Mouse (Mus musculus) adrenal gland, adult 18-20 months (tissue): ENCODE measurements around the gene Guk1. TPM values are rescaled to one million over a fixed set of nuclear protein-coding genes. Genes with fewer than 3 reads are reported as not detected.
"Not testable (repeated sequence)": the region's sequence is repeated elsewhere in the genome, so short reads cannot be mapped to it uniquely, and the experiment has no call there.

ENCODE experiments used
- DNase-seq, 2 experiments: peaks; one replicate each; pipeline ENCODE4 v3.0.0; 2021 to 2022; ENCODE audit warnings: low spot score in 2 of 2
- total RNA-seq, 2 experiments: library from RNA; stranded (reverse); gene quantifications; 1 replicate in 1 of 2; 2 replicates in 1 of 2; pipeline ENCODE4 v1.2.3; 2021

The Guk1 gene
- total RNA-seq, 2 experiments from 2014 or later: 57.3 to 71.5 TPM

DNA sequence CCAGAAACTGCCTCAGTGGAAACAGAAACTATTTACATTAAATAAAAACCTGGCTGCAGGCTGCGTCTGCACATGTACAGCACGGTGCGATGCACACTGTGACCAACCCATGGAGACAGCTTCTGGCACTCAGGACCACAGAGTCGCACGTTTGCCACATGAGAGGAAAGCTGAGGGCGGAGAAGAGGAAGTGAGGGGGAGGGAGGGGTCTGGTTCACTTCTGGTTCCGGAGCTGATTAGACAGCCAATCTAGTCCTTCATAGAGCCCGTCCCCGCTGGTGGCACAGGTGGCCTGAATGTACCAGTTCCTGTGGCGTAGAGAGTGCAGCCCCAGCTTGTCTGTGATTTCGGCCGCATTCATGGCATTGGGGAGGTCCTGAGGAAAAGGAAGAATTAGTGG lies 20.3 kb upstream of the Guk1 start:
- DNase-seq: not testable (repeated sequence)

DNA sequence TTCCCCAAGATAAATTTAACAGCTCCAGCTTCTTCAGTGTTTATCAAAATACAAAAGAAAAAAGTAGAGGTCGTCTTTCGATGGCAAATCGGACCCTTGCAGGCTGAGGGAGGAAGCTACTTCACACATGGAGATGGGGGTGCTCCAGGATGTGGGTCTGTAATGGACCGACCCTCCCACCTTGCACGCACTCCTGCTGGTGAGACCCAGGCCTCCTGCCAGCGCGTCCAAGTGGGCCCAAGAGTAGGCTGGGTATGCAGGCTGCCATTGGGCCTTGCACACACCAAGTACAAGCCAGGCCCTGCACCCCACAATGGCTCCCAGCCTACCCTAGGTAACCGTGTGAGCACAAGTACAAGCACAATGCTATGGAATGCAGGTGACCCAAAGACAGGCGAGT lies 19.5 kb upstream of the Guk1 start:
- not testable (repeated sequence) for DNase-seq

DNA sequence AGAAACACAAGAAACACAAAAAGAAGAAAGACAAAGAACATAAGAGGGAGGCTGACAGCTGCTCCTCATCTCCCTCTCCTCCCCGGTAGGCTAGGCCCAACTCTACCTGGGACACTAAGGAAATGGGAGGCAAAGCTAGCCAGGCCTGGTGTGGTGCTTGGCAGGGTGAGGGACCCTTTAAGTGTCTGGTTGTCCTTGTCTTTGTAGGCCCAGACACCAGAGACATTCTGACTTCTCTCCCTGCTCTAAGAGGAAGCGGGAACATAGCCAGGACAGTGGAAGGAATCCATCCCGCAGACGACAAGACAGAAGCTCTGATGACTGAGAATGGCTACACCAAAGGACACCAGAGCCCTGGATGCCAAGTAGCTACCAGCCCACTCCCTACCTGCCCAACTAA lies 18.0 kb upstream of the Guk1 start:
- no peak for DNase-seq

DNA sequence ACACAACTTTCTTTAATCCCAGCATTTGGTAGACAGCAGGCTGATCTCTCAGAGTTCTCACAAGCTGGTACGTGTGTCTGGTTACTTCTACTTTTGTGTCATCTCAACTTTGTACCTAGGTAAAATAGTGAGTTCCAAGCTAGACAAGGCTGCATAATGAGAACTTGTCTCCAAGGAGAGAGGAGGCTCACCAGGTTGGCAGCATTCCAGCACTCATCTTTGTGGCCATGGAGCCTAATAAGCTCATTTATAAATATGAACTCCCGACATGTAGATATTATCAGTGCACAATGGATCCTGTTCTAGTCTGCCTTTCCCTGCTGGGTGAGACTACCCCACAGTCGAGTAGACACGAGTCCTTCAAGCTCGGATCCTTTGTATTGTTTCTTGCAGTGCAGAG lies 17.6 kb upstream of the Guk1 start:
- no peak for DNase-seq

DNA sequence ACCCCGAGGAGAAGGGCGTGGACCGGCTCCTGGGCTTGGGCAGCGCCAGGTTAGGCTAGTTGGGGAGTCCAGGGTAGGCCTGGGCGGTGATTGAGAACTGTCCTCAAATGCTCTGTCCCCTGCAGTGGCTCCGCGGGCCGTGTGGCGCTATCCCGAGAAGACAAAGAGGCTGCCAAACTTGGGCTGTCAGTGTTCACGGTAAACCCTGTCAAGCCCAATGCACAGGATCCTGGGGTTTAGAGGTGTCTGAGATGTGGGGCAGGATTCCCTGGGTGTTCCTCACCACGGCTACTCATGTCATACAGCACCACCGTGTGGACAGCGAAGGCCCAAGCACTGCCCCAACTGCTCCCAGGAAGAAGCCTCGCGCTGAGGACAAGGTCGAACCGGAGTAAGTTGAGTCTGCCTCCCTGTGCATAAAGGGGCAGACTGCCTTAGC lies 17.0 kb upstream of the Guk1 start:
- peak; percentile 64 to 65 for DNase-seq

DNA sequence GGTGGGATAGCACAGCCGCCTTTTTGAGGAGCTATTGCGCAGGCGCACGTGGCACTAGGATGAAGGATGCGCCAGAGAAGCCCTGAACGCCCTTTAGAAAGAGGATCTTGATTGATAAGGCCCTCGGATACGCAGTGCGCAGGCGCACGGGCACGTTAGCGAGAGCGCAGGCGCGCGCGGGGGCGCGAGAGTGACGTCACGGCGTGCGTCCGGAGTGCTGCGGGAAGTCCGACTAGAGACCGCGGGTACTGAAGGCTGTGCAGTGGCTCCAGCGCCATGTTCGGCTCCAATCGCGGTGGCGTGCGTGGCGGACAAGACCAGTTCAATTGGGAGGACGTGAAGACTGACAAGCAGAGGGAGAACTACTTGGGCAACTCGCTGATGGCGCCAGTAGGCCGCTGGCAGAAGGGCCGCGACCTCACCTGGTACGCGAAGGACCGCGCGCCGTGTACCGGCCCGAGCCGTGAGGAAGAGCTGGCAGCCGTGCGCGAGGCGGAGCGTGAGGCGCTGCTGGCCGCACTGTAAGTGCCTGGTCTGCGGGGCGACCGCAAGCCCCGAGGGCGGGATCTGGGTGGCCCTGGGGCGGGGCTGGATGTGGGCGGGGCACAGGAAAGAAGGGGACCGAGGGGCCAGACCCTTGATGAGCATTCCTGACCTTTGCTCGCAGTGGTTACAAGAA lies 16.3 kb upstream of the Guk1 start, which contains the start of gene 2310033P09Rik:
2310033P09Rik (plus strand) TSS at position 169 of the 679 bp plus-strand sequence.
- DNase-seq: peak; percentile 93

DNA sequence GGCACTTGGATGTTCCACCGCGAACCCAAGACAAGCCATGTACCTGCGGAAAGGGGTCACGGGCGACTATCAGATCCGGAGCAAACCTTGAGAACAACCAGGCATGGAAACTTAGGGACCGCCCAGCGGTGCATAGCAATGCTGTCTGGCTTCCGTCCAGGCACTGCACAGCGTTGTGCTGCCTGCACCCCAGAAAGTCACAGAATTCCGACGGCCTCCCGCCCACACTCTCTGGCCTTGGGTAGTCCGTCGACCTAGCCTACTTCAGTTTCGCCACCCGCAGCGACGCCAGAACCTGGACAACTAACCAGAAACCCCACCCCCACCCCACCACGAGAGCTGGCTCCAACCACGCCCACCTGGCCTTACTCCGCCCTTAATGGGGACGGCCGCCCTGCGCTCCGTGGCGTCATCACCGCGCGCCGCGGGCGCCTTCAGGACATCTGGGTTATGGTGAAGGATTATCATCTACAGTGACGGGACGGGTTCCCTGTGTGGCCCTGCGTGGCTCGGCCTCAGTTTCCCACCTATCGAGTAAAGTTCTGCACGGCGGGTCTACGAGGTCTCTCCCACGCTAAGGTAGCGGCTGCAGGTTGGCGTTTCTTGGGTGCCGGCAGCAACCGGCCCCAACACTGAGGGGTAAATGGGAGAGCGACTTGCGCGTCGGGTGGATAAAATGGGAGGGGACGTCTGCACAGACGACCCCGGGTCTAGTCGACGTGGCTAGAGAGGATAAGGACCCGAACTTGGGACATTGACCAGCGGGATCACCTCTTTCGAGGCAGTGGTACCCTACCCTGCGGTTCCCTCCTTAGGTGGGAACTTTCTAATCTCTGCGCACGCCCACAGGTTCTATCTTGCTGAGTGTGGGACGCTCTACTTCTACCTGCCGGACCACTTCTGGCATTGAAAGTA lies 10.3 kb upstream of the Guk1 start, which contains the start of gene Mrpl55:
Mrpl55 (plus strand) TSS at position 406 of the 915 bp plus-strand sequence.
- peak; percentile 95 for DNase-seq

DNA sequence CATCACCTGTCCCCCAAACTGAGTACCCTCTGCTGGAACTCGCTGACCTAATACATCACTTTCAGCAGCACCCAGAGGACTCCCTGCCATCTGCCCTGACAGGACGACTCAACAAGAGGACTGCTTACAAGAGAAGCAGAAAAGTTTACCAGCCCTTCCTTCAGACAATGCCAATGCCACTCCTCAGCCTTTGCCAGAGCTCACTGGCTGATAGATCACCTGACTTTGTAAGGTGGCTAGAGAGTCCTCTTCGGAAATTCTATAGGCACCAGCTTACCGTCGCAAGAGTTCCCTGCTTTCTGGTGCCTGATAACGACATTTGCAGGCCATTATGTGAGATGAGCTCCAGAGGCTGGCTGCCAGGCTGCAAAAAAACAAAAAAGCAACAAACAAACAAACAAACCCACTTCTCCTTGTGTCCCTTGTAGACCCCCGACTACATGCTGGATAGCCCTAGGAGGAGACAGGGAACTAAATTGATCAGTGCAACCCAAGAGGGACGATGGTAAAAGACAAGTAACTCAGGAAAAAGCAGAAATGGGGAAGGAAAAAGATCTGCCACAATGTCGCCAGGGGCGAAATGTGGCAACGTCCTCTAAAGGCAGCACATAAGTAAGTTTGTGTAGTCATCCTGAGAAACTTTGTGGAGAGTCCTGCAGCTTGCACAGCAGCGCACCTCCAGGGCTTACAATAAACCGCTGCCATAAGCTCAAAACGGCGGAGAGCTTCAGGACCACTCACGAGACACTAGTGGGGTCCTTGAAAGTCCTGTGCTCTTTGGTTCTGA lies 9.4 kb upstream of the Guk1 start:
- no peak for DNase-seq

DNA sequence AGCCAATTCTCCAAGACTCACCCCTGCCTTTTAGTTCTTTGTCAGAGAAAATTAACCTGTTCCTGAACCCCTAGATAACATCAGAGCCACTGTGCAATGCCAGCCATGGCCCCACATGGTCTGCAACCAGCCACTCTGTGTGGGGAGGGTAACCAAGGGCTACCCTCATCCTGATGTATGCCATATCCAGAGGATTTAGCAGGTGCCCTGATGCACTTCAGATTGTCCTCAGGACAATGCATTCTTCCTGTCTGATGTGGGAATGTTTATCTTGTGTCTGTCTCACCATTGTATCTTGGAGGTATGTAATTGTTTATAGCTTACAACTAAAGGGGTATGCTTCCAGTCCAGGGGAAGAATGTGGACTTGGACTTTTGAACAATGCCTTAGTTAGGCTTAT lies 4.2 kb upstream of the Guk1 start:
- no peak for DNase-seq

DNA sequence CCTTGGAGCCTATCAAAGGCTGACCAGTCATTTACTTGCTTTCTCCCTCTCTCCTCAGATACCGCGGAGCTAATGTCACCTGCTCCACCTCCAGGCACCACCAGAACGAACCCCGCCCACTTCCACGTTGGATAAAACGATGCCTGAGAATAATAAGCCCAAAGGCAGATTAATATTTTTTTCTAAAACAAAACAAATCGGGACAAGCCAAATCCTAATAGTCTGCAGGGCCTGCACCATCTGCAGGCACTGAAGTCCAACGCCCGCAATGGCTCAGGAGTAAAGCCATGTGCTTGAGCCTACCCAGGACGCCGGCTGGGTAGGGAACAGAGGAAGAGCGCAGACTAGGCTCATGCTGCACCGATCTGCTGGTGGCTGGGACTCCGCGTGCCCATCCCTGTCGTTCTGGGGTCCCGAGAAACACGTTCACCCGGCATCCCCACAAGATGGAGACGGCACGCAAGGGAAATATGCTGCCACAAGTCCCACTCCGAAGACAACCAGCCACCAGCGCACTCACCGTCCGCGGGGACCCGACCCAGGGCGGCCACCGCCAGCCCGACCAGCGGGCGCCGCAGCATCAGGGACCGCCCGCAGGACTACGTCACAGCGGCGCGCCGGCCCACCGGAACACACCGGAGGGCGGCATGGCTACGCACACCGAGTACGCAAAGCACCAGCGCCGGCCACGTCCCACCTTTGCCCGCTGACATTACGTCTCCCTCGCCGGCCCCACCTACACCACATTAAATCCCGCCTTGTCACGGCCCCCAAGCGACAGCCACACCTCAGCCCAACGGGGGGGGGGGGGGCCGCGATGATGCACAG lies 567 bp downstream of the Guk1 start:
- peak; percentile 84 to 89 for DNase-seq

DNA sequence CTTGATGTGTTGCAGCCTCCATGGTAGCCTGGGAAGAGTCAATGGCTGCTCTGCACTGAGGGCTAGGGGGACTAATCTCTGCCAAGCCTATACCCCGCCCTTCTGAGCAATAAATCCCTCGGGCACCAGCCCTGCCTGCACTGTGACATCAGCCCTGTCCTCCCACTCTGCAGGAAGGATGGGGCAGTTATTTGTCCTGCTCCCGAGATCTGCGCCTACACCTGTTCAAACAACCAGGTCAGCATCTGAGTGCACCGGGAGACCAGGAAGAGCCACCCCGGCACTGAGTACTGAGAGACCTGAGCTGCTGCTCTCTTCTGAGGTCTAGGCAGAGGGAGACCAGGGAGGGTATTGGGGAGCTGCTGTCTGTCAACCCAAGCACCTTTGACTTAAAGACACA lies 4.3 kb downstream of the Guk1 start:
- DNase-seq: no peak

DNA sequence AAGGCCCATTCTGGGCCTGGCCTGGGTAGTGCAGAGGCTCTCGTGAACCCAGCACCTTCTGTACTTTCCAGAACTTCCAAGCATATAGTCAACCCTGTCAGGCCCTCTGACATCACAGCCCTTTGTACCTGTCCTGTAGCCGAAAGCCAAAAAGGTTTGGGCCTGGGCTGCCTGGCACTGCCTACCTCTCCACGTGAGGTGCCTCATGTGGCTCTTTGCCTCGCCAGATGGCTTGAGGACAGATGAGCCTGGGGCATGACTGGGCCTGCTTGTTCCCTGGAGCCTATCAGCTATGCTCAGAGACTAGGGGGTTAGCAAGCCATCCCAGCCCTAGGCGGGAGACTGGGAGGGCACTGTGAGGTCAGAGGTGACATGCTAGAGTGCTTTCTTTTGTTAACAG lies 6.5 kb downstream of the Guk1 start:
- DNase-seq: no peak

DNA sequence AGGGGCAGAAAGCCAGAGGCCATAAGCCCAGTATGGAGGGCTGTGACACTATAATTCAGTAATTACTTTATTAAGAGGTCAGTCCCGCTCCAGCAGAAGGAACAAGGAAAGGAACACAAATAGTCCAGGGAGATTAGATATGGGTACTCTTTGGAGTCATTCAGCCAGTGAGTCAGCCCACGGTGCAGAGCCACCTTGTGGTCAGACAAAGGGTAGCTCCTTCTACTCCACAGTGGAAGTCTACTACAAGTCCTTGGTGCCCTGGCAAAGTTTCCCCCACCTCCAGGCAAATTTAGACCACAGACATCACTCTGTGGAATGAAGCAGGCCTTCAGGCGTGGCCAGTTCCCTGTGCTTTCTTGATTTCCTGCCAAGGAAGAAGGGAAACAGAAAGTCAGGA lies 8.2 kb downstream of the Guk1 start:
- DNase-seq: peak; percentile 45 to 49

DNA sequence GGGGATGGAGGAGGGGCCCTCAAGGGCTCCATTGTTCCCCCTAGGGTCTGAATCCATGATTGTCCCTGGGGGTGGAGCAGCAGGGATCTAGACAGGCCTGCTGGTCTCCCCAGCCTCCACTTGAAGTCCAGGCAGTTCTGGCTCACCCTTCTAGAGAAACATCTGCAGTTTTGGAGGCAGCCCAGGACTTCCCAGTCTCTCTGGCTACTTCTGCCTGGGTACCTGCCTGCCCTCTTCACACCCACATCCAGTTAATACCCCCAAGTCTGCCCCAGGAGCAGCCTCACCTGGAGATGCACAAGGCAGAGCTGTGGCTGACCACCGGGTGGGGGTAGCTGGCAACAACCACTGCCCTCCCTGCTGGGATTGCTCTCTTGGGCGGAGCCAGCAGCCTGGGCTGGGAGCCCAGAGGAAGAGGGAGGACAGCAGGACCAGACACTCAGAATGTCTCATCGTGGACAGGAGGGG lies 9.1 kb downstream of the Guk1 start, which contains the start of gene Gjc2:
Gjc2 (minus strand) TSS at position 350 of the 468 bp plus-strand sequence.
- DNase-seq: peak in 1 of 2 experiments; percentile 49

DNA sequence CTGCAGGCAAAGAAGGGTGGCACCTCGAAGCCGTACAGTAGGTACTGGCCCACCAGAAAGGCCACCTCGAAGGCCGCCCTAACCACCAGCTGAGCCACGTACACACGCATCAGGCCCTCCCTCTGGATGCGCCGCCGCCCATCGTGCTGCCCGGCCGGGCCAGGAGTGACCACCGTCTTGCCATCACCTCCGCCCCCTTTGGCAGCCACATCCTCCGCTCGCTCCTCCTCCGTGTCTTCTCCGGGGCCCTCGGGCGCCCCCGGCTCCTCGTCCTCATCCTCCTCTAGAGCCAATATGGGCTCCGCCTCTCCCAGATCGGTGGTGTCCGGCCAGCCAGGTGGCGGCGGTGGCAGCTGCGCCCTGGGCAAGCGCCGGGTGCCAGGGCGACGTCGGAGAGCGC lies 15.1 kb downstream of the Guk1 start:
- DNase-seq: no peak

DNA sequence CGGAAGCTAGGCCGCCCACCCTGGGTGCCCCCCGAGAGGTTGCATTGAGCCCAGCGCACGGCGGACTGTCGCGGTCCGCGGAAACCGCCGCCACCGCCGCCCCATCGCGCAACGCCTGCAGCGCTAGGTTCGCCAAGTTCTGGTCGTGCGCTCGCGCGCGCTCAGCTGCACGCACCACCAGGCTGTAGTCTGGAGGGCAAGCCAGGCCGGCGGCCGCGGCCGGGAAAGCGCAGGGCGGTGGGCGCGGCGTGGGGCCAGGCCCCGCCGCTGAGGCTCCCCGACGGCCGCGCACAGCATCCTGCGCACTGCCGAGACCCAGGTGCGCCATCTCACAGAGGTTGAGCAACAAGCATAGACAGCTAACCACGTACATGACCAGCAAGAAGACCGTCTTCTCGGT lies 15.5 kb downstream of the Guk1 start:
- no peak for DNase-seq

DNA sequence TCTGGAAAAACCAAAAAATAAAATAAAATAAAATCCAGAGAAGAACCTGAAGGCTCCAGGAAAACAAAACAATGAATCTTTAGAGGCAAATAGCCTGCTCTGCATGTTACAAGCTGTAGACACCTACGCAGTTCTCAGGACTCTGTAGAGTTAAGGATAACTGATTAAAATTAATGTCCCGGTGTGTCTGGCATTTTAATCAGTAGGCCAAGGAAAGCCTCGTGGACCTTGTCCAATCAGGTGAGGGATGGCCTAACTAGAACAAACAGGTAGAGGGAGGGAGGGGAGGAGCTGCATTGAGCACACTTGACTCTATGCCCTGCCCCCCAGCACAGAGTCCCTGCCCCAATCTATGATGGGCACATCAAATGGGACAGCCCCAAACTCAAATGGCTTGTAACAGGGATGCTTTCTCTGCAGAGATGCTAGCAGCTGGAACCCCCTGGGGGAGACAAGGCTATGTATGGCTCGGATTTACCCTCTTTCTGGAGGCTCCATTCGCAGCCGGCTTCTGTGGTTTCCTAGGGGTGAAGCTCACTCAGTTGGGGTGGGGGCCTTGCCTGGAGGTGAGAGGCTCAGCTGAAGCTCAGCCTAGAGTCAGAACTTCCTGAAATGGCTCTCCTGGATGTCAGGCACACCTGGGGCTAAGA lies 17.7 kb downstream of the Guk1 start:
- DNase-seq: no peak

DNA sequence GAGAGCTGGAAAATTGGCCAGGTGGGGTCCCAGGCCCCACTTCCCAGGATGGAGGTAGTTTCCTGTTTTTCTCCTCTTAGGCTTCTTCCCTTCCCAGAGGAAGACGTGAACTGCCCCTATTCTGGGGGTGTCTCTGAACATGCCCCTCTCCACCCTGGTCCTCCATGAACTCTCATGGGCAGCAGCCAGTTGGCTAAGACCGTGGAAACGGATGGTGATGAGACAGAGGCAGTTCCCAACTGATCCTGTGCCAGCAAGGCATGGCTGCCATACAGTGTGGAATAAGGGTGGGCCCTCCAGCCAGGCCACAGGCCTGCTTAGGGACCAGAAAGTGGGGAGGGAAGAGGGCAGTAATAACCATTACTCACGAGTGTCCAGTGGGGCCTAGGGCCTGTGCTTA lies 21.5 kb downstream of the Guk1 start:
- no peak for DNase-seq

DNA sequence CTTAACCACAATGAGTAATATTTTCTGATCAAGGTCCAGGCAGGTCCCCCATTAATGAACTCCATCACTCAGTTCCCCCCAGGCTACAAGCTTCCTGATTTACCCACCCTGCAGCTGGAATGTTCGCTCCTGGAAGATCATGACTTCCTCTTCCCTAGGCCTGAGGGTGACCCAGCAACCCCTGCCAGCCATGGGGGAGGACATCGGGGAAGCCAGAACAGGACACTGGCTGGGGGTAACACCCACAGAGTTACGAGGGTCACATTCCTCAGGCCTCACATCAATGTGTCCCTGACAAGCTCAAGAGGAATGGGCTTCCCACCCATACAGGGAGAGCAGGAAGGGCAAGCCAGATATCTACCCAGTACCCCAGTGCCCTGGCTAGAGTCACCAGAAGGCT lies 22.2 kb downstream of the Guk1 start:
- no peak for DNase-seq
